Mouse (Mus musculus) lung, postnatal 4 days (tissue): ENCODE measurements around the gene Il17rb.

Experiments used
- DNase-seq, 2 experiments: peaks; one replicate each; pipeline ENCODE4 v3.0.0; 2021

Il17rb gene

DNA sequence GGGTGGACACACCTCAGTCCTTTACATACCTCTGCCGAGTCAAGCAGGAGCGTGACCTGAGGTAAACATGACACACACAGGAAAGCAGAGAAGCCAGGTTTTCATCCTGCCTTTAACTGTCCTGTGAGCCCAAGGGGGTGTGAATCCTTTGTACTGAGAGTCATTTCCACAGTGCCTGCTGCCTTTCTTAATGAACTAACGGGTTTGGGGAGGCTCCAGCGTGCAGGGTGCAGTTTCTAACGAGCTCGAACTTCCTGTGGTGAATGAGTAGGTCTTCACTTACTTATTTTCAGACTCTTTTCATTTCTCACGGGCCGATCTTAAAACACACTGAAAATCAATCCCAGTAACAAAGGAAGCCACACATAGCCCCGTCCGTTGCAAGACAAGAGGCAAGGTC, 5.8 kb upstream of the Il17rb start:
- no peak for DNase-seq

DNA sequence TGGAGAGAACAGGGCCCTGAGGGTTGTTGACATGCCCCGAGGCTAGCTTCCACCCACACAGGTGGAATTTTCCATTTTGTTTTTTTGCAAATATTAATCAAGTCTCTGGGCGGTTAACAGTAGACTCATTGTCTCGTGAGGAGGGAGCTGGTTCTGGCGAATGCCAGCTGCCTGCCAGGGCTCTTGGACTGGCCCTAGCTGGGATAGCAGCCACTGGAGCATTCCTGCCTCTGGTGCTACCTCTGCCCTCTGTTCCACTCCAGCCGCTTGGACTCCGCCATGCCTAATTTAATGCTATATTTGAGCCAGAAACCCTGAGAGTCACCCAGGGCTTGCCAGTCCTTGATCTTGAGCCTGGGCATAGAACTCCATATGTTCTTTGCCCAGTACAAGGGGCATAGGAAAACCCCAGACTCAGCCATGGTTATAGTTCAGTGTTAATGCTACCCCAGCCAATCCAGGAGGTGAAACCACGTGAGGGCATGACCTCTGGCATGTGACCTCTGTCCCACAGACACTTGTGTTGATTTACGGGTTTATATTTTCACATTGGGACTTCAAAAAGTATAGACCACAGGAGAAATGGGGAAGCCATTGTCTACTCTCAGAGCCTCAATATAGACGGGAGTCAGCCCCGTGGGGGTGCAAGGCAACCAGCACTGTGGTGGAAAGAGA, 3.3 kb upstream of the Il17rb start:
- DNase-seq, result no peak

DNA sequence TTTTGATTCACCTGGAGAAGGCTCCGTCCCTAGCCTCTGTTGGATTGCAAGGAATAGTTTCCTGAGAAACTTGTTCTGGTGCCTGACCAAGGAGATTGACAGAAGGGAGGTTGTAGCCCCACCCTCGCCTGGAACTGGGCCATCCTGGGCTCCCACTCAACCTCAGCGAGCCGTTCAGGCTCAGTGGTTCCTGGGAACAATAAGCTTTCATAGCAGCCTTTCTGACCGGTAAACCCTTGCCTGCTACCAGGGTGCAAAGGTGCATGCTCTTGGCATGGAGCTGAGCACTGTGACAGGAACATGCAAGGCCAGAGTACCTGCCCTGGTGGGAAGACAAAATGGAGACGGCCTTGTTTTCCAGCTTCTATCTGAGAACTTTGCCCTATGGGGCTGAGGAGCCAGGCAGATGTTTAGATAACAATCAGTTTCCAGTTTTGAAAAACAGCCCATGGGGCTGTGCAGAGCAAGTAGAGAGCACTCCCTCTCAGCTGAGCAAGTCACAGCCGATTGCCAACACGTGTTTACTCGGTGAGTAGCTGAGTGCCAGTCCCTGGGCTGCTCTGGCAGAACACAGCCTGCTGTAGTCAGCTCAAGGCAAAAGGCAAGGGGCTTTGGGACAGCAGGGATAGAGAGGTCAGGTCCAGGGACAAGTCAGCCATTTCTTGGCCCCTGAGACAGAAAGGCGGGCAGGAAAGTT, 1.3 kb upstream of the Il17rb start:
- peak; percentile 59 to 63 for DNase-seq

DNA sequence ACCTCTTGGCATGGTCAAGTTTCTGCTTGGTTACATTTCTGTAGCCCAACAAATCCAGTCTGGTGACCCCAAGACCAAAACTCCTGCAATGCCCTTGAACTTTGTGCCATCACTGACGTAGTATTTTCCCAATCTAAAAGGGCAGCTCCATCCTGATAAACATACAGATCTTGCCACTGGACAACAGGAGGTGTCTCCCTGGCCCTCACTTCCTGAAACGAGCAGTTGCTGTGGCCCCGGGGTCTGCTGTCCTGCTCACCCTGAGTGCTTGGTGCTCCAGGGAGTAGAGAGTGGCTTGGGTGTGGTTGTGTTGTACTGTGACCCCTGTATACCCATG, 9.3 kb downstream of the Il17rb start:
- DNase-seq, result no peak

DNA sequence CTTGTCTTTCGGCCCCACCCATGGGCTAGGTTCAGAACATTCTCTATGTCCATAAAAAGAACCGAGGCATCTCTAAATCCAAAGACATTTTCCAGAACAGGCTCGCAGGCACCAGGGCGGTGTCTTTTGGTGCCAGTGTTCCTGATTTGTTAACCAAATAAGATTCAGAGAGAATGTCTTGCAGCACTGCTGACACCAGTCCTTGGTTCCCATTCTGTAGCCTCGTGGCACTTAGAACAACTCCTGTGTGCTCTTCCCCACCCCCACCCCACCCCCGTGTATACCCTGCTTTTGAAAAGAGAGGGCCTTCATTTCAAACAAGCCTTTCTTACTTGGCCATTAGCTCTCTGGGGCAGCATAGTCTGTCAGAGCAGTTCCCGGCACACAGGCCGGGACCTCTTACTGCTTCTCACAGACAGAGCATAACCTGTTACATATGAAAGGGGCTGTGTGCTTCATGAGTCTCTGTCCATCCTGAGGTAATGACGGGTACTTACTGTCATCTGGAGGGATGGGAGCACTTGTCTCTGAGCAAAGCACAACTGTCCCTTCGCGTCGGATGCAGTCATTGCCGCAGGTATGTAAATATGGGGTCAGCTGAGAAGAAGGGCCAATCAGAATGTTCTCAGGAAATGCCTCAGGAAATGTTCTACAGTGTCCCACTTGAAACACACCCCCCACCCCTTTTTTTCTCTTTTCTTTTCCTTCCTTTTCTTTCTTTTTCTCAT, 9.8 kb downstream of the Il17rb start:
- no peak for DNase-seq

DNA sequence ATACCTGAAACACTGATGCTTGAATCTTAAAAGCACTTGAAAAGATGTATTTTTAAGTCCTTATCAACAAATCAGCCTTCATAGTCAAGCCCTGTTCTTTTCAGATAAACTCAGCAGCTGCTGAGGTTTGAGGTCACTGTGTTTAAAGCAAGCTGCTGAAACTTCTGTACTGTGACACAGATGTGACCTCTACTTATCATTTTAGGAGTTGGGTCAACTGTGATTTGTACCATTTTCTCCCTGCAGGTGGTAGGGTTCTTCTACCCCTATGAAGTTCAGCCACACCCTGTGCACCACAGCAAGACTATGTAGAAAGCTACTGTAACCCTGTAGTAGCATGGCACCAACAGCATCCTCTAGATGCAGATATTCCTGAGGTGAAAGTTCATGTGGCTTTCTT, 11.4 kb downstream of the Il17rb start:
- DNase-seq, result no peak

DNA sequence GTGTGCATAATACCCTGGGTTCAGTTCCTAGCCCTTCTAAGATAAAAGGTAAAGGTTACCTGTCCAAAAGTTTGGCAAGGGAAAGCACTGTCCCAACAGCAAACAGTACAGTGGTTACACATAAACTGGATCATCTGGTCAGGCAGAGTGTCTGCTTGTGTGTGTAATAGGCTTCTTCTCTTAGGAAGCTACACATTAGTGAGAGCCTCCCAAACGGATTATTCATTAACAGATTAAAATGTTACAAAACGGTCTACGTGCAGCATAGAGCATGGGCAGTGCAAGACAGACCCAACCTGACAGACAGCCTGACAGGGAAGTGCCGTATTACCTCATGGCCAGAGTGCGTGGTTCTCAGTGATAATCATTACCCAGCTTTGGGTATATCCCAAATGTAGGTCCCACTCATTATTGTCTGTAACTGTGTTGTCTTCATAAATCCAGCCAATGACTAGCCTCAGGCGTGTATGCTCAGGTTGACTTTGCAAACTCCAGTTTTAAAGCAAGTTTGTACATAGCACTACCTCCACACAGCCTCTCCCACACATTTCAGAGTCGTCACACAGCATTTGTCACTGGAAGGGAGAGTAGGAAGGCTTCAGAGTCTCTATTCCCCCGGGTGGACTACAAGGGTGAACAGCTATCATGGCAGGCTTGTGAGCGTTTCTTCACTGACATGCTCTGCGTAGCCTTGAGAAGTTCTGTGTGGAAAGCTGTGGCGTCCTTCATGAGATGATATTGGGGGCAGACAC, 12.5 kb downstream of the Il17rb start:
- DNase-seq, result no peak

DNA sequence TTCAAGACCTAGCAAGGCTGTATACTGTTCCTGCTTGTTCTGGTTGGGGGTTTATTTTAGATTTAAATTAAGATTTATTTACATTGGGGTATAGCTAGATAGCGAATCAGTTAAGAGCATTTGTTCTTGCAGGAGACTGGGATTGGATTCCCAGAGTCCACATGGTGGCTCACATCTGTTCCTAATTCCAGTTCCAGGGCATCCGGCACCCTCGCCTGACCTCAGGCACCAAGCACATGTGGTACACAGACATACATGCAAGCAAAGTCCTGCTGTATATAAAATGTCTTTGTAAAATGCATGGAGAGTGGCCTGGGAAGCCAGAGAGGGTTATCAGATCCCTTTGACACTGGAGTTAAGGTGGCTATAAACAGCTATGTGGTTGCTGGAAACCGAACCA, 13.7 kb downstream of the Il17rb start:
- no peak for DNase-seq

DNA sequence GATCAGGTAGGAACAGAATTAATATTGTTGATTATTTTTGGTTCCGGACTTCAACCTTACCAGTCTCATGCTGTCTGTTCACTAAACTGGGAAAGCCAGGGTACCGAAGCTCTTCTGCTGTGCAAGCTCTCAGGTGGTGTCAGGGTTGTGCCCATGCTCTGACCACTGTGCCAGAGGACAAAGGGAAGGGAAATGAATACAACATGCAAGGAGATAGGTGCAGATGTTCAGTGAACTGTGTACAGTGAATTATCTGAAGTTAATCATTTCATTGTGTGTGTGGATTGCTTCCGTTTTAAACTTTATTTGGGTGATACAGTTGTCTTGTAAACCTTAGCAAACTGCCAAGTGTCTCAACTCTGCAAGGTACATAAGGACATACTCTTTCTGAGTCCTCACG, 20.4 kb downstream of the Il17rb start:
- no peak for DNase-seq

DNA sequence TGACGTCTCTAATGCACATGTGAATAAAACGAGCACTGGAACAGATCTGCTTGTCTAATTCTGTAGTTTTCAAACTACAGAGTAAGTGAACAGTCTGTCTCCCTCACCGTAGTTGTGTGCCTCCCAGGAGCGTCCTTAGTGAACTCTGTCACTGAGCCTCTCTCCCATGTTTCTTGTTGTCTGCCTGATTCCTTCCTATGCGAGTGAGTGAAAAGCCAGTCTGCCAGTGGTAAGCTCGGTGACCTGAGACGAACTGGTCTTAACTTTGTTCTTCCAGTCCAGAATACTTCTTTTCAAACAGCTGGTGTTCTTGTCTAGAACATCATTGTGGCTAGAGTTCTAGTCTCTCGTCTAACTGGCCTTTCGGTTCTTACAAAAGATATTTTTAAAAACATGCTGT, 21.0 kb downstream of the Il17rb start:
- no peak for DNase-seq

DNA sequence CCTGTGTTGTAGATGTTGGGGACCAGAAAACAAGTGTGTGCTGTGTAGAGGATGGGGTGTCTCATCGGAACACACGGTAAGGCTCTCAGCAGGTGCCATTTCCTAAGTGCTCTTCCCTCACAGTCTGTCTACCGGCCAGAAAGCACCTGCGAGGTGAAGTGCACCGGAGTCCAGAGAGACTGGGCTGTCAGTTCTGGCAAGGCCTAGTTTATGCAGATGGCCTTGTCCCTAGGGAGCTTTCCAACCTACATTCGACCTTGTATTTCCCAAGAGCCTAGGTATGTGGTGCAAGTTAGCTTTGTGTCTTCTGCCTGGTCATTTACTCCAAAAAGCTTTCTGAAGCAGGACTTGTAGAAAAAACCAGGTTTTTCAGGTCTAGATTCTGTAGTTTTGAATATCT, 21.4 kb downstream of the Il17rb start:
- no peak for DNase-seq

DNA sequence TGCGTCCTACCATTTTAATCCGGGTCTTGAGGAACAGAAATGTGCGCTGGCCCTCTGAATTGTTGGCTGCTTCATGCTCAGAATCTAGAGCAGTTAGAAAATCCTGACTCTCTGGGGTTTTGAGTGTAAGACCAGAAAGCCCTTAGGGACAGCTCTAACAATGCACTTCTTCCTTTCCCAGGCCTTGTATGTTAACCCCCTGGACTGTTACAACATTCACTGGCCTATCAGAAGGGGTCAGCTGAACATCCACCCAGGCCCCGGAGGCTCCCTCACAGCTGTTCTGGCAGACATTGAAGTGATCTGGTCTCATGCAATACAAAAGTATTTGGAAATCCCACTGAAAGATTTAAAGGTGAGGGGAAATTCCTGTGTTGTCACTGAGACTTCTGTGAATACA, 22.6 kb downstream of the Il17rb start:
- no peak for DNase-seq

DNA sequence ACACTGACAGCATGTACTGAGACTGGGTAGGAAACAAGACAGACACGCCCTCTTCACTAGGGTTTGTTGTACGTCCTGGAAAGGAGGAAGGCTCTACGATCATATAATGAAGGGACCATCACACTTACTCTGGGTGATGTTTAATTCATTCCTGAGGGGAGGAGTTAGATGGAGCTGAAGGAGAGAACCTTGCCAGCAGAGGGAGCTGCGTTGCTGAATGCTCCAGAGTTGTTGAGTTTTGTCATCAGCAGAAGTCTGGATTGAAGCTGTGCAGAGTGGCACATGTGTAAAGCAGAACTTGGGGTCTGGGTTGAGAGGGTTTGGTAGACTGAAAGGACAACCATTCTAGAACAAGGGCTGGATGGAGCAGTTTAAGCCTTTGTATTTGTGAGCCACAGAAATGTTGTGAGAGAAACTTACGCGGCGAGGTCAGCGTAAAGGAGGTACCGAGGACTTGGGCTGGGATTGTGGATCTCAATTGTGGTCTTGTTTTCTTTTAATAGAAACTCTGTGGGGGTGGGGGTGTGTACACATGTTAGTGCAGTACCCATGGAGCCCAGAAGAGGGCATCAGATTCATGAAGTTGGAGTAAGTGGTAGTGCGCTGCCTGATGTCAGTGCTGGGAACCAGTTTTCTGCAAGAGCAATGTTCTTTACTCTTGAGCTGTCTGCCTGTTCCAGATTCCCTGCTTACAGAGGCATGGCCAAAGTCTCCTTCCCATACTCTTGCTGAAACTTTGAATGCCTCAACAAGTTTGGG, 28.1 kb downstream of the Il17rb start:
- peak in 1 of 2 experiments; percentile 33 for DNase-seq

DNA sequence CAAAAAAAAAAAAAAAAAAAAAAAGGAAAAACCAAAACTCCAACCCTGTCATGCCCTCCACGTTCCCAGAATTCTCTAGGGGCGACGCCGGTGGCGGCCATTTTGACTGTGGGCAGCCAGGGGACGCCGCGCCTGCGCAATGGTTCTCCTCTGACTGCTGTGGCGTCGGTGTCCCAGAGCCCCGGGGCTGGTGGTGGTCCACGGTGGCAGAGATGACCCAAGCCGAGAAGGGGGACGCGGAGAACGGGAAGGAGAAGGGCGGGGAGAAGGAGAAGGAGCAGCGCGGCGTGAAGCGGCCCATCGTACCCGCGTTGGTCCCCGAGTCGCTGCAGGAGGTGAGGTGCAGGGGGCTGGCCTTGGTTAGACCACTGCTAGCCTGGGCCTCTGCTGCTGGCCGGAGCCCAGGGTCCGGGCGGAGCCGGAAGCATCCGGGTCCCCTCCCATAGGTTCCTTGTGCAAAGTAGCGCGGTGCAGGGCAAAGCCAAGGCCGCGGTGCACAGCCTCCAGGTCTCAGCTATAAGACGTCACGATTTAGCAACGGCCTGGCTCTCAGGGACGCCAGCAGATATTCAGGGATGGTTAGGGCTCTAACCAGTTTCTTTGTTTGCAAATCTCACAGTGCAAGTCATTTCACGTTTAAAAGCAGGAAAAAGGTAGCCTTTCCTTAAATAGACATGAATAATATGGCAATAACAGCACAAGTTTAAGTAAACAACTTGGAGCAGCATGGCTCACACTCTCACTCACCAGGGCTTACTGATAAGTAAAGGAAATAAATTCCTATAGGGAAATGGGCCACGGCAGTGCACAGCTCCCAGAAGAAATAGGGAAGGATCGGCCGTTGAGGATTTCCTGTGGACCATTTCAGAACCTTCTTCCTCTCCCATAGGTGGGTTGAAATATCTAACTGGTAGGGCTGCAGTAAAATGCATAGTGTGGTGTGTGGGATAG, 30.2 kb downstream of the Il17rb start, which contains the start of gene Actr8:
Actr8 (plus strand) TSS at position 84 of the 951 bp plus-strand sequence.
- peak; percentile 95 to 96 for DNase-seq

DNA sequence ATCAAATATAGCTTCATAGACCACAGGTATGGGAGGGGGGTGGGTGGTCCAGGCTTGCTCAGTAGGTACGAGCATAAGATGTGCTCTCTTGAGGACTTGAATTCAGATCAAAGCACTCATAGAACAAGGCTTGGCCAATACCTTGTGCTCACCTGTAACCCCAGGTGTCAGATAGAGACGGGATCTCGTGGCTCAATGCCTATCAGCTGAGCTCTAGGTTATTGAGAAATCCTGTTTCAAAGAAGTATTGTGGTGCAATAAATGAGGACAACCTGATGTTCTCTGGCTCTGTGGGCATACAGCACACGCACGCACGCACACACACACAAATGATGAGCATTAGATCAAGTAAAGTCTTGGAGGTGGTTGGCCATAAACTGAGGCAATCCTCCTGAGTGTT, 31.8 kb downstream of the Il17rb start:
- no peak for DNase-seq

DNA sequence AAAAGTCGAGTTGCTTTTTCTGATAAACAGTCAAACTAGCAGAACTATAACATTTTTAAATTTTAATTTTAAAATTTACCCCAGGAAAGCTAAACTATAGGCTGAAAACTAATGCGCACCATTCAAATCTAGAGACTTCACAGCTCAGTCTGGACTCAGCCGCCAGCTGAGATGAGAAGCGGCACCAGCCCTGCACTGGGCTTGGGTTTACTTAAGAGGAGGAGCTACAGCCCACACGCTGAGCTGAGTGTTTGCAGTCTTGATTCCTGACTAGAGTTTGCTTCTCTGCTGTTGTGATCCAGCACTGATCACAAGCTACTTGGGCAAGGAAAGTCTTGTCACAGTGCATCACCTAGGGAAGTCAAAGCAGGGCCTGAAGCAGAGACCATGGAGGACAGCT, 36.7 kb downstream of the Il17rb start:
- no peak for DNase-seq

DNA sequence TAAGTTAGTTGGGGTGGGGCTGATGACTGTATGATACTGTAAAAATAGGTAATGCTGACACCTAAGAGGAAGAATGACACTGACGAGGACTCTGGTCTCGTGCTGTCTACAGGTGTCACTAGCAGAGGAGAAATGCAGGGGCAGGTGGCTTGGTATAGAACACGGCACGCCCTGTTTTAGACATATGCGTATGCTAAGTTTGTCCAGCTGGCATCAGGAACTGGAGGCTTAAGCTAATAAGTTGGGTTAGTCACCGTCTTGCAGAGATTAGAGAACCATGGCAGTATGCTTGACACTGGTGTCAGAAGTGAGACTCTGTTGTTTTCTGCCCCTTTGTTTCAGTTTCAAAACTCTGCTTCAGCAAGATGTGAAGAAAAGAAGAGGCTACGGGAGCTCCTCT, 37.2 kb downstream of the Il17rb start:
- DNase-seq, result no peak

DNA sequence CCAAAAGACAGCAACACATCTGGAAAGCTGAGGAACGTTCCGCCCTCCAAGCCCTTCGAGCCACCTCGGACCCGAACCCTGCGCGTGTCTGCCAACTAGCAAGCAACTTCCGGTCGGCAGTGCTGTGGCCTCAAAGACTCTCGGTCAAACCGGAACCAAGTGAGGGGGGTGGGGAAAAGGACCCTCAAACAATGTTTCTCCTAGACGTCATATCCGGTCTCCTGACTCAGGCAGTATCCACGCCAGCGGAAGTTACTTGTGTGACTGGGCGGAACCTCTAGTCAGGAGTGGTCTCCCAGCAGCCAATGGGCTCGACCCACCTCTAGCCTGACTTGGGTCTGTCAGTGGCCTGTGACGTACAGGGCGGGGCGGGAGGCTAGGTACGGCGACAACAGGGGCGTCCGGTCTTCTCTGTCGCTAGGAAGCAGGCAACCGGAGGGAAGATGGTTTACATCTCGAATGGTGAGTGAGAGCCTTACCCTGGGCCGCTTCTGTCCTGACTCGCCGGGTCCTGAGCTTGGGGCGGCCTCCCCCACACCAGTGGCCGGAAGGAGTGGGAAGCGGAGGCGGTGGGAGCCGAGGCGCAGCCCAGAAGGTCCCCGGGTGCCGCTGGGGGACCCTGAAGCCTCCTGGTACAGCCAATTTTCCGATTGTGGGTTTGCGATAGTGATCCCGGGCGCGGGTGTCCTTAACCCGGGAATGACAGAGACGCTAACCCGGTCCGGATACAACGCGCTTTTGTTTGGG, 40.4 kb downstream of the Il17rb start, which contains the start of gene Selenok:
Selenok (plus strand) TSS at position 234 of the 747 bp plus-strand sequence.
- DNase-seq, result peak; percentile 94 to 97

DNA sequence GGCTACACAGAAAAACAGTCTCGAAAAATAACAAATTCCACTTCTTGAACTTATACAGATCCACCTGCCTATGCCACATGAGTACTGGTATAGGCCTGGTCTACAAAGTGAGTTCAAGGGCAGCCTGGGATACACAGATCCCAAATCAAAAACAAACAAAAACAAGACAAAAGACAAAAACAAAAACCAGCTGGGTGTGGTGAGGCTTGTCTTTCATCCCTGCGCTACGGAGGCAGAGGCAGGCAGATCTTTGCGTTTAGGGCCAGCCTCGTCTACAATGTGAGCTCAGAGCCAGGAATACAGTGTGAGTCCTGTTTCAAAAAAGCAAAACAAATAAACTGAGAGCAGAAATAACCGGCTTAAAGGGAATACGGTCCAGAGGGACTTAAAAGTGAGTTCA, 41.1 kb downstream of the Il17rb start:
- no peak for DNase-seq

DNA sequence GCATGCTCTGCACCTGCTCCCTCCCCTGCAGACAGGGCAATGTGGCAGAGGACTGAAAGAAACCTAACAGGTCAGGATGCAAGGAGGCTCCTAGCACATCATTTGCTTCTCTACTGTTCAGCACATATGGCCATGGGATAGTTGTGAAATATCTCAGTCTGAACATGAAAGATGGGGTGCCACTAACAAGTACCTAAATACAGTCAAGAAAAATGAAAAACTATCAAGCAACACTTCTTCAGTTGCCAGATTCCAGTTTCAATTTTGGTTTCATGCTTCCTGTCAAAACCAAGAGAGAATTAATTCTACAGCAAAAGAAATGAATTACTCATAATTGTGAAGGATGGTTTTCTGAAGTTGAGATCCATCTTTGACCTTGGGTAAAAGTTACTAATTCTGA, 51.3 kb downstream of the Il17rb start:
- no peak for DNase-seq

DNA sequence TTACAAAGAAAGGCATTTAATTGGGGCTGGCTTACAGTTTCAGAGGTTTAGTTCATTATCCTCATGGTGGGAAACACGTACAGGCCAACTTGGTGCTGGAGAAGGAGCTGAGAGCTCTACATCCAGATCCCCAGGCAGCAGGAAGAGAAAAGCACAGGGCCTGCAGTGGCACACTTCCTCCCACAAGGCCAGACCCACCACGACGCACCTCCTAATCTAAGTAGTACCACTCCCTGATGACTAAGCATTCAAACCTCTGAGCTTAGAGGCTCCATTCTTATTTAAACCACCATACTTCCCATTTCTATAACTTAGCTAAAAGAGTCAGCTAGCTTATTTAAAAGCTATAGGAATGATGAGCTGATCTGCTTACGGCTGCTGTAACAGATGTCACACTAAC, 57.9 kb downstream of the Il17rb start:
- no peak for DNase-seq
